Mouse (Mus musculus) C2C12 (cell line): Measurements from ENCODE around the gene Gm7849. TPM values are rescaled to one million over a fixed set of nuclear protein-coding genes. Genes with fewer than 3 reads are reported as not detected.
"Not testable (repeated sequence)": the region's sequence is repeated elsewhere in the genome, so short reads cannot be mapped to it uniquely, and the experiment has no call there.

Experiments used
- H3K27me3 ChIP-seq: one replicate; pipeline ENCODE4 v1.6.1; 2011; ENCODE audit not compliant: control insufficient read depth, insufficient read depth, insufficient read length
- H3K36me3 ChIP-seq: one replicate; pipeline ENCODE4 v1.6.1; 2011; ENCODE audit not compliant: control insufficient read depth, insufficient read depth
- H3K4me3 ChIP-seq: one replicate; pipeline ENCODE4 v1.5.1; 2011; ENCODE audit warnings: mild to moderate bottlenecking, control low read depth; ENCODE audit not compliant: poor library complexity, insufficient read depth, severe bottlenecking
- H3K79me2 ChIP-seq: one replicate; pipeline ENCODE4 v1.6.1; 2011; ENCODE audit not compliant: control insufficient read depth, insufficient read depth
- H3K79me3 ChIP-seq: one replicate; pipeline ENCODE4 v1.6.1; 2011; ENCODE audit warnings: low read depth, control low read depth
- H3ac ChIP-seq: one replicate; pipeline ENCODE3; 2011; ENCODE audit warnings: low read depth; ENCODE audit not compliant: control insufficient read depth, insufficient read length
- long read RNA-seq, 2 experiments: library from polyadenylated mRNA; unstranded; transcript quantifications; one replicate each; pipeline ENCODE4 v2.0.0; 2019 to 2020
- polyA plus RNA-seq: library from polyadenylated mRNA; unstranded; fragments of >200 nt; fragmentation: generic; extraction: Trizol; gene quantifications from one replicate; pipeline ENCODE4 v1.2.1, GENCODE M21; 2012; ENCODE audit warnings: missing spikeins

Gm7849 gene
- not detected for polyA plus RNA-seq
- long read RNA-seq, experiment 1 = 0 reads
- long read RNA-seq, experiment 2 = 0 reads

GRCm38 (mm10) chr8:21456460-21456859 lies at the start of gene Gm7849:
Gene Gm7849 (minus strand): TSS chr8:21456560.
- H3ac ChIP-seq, H3K27me3 ChIP-seq: not testable (repeated sequence)

GRCm38 (mm10) chr8:21427111-21427510 lies 29.2 kb downstream of the Gm7849 start, which contains the start of gene Defa36:
Gene Defa36 (plus strand): TSS chr8:21427411.
- not testable (repeated sequence) for H3ac ChIP-seq, H3K27me3 ChIP-seq, H3K4me3 ChIP-seq, H3K79me2 ChIP-seq, H3K36me3 ChIP-seq, H3K79me3 ChIP-seq

More at GRCm38 (mm10) chr8:21456460-21456859, at the start of gene Gm7849:
- not testable (repeated sequence) for H3K4me3 ChIP-seq, H3K79me3 ChIP-seq, H3K79me2 ChIP-seq, H3K36me3 ChIP-seq

Other genes starting within 250 kb of the Gm7849 start
- not detected for gene Gm15292, start 206.8 kb downstream of the Gm7849 start, polyA plus RNA-seq
- gene Defa27, start 141.0 kb downstream of the Gm7849 start, polyA plus RNA-seq = not detected
- gene Defa29, start 129.5 kb downstream of the Gm7849 start, polyA plus RNA-seq = not detected
- gene Defa2, start 78.0 kb downstream of the Gm7849 start, polyA plus RNA-seq = not detected
- not detected for gene Defa33, start 64.7 kb downstream of the Gm7849 start, polyA plus RNA-seq
- not detected for gene Defa36, start 29.1 kb downstream of the Gm7849 start, polyA plus RNA-seq
- gene Defa20, start 52.7 kb upstream of the Gm7849 start, polyA plus RNA-seq = not detected
- not detected for gene Defa32, start 72.5 kb upstream of the Gm7849 start, polyA plus RNA-seq
- not detected for gene Defa37, start 108.8 kb upstream of the Gm7849 start, polyA plus RNA-seq
- gene Defa28, start 126.4 kb upstream of the Gm7849 start, polyA plus RNA-seq = not detected
- not detected for gene Gm7861, start 137.9 kb upstream of the Gm7849 start, polyA plus RNA-seq
- not detected for gene Defa26, start 161.6 kb upstream of the Gm7849 start, polyA plus RNA-seq
- not detected for gene Defa17, start 199.2 kb upstream of the Gm7849 start, polyA plus RNA-seq
- not detected for gene Defa34, start 209.2 kb upstream of the Gm7849 start, polyA plus RNA-seq
- gene AY761184, start 247.1 kb upstream of the Gm7849 start, polyA plus RNA-seq = not detected